Mouse (Mus musculus): Measurements from ENCODE around the gene Bend7. TPM values are rescaled to one million over a fixed set of nuclear protein-coding genes. Genes with fewer than 3 reads are reported as not detected.

Bend7 gene
- polyA plus RNA-seq, 1 experiment from 2014 or later, result 8.7 TPM

- TF ChIP-seq CTCF (IDR thresholded peaks at IDR 0.05; ENCODE audit: low read depth), result no peak
- H3K4me3 ChIP-seq (replicated peaks; ENCODE audit: low read depth, low read length), result no peak overlapping the region
- no peak overlapping the region for H3K4me2 ChIP-seq (ENCODE audit: low read length)
- H3K9ac ChIP-seq (ENCODE audit: low read depth, low read length), result no peak overlapping the region
- no peaks in the 10 kb centered on the region for H3K9me3 ChIP-seq (replicated peaks; ENCODE audit: low read length)
- H3K27ac ChIP-seq, result no peak overlapping the region
- no peaks in the 10 kb centered on the region for H3K27me3 ChIP-seq (ENCODE audit: insufficient read depth, low read length)
- WGBS, result 89% methylated on average over 6 of the region's 6 CpGs
- ATAC-seq (replicated peaks; ENCODE audit: low FRiP score, low read depth), result no peak
- H3K4me1 ChIP-seq (replicated peaks; ENCODE audit: insufficient read depth, low read length), result no peaks in the 10 kb centered on the region
- DNase-seq (ENCODE audit: low spot score), result no peak
- no peaks in the 10 kb centered on the region for H3K36me3 ChIP-seq (ENCODE audit: insufficient read depth, low read length)
Observed at GRCm38 (mm10) chr2:4785016-4785415, 67.4 kb downstream of the Bend7 start.

- Histone ChIP-seq H3K4me3 (replicated peaks; ENCODE audit: low read depth, low read length) (no peak overlapping the region), H3K36me3 (ENCODE audit: insufficient read depth, low read length) (no peaks in the 10 kb centered on the region), H3K9ac (ENCODE audit: low read depth, low read length) (no peak overlapping the region), H3K27ac (no peak overlapping the region), H3K4me1 (replicated peaks; ENCODE audit: insufficient read depth, low read length) (no peaks in the 10 kb centered on the region), H3K4me2 (ENCODE audit: low read length) (no peak overlapping the region), H3K9me3 (replicated peaks; ENCODE audit: low read length) (no peaks in the 10 kb centered on the region), H3K27me3 (ENCODE audit: insufficient read depth, low read length) (no peaks in the 10 kb centered on the region)
- no peak for TF ChIP-seq CTCF (IDR thresholded peaks at IDR 0.05; ENCODE audit: low read depth)
- 91% methylated on average over 7 of the region's 7 CpGs for WGBS
- DNase-seq (ENCODE audit: low spot score), result no peak
- ATAC-seq (replicated peaks; ENCODE audit: low FRiP score, low read depth), result no peak
Observed at GRCm38 (mm10) chr2:4787223-4787622, 69.6 kb downstream of the Bend7 start.

- Histone ChIP-seq H3K9ac (ENCODE audit: low read depth, low read length) (no peak overlapping the region), H3K27me3 (ENCODE audit: insufficient read depth, low read length) (no peaks in the 10 kb centered on the region), H3K4me3 (replicated peaks; ENCODE audit: low read depth, low read length) (no peak overlapping the region), H3K27ac (no peak overlapping the region), H3K4me2 (ENCODE audit: low read length) (no peak overlapping the region), H3K9me3 (replicated peaks; ENCODE audit: low read length) (no peaks in the 10 kb centered on the region), H3K4me1 (replicated peaks; ENCODE audit: insufficient read depth, low read length) (no peaks in the 10 kb centered on the region), H3K36me3 (ENCODE audit: insufficient read depth, low read length) (no peaks in the 10 kb centered on the region)
- WGBS, result 76% methylated on average over 8 of the region's 8 CpGs
- ATAC-seq (replicated peaks; ENCODE audit: low FRiP score, low read depth) (no peak), DNase-seq (ENCODE audit: low spot score) (no peak)
- TF ChIP-seq CTCF (IDR thresholded peaks at IDR 0.05; ENCODE audit: low read depth), result no peak
Observed at GRCm38 (mm10) chr2:4791646-4792045, 74.0 kb downstream of the Bend7 start.

GRCm38 (mm10) chr2:4792554-4792953, 74.9 kb downstream of the Bend7 start:
- Histone ChIP-seq H3K9me3 (replicated peaks; ENCODE audit: low read length) (no peaks in the 10 kb centered on the region), H3K9ac (ENCODE audit: low read depth, low read length) (no peak overlapping the region), H3K36me3 (ENCODE audit: insufficient read depth, low read length) (no peaks in the 10 kb centered on the region), H3K27ac (no peak overlapping the region), H3K4me1 (replicated peaks; ENCODE audit: insufficient read depth, low read length) (no peaks in the 10 kb centered on the region), H3K4me2 (ENCODE audit: low read length) (no peak overlapping the region), H3K4me3 (replicated peaks; ENCODE audit: low read depth, low read length) (no peak overlapping the region), H3K27me3 (ENCODE audit: insufficient read depth, low read length) (no peaks in the 10 kb centered on the region)
- TF ChIP-seq CTCF (IDR thresholded peaks at IDR 0.05; ENCODE audit: low read depth), result no peak
- no peak for ATAC-seq (replicated peaks; ENCODE audit: low FRiP score, low read depth)
- WGBS, result 91% methylated on average over 4 of the region's 4 CpGs
- no peak for DNase-seq (ENCODE audit: low spot score)

- H3K4me2 ChIP-seq (ENCODE audit: low read length), result no peak overlapping the region
- ATAC-seq (replicated peaks; ENCODE audit: low FRiP score, low read depth) (no peak), DNase-seq (ENCODE audit: low spot score) (no peak)
- whole genome bisulfite sequencing, result 65% methylated on average over 18 of the region's 18 CpGs
- H3K36me3 ChIP-seq (ENCODE audit: insufficient read depth, low read length), result no peaks in the 10 kb centered on the region
- H3K4me3 ChIP-seq (replicated peaks; ENCODE audit: low read depth, low read length), result no peak overlapping the region
- H3K9me3 ChIP-seq (replicated peaks; ENCODE audit: low read length), result no peaks in the 10 kb centered on the region
- TF ChIP-seq CTCF (IDR thresholded peaks at IDR 0.05; ENCODE audit: low read depth), result no peak
- H3K9ac ChIP-seq (ENCODE audit: low read depth, low read length), result no peak overlapping the region
- H3K27me3 ChIP-seq (ENCODE audit: insufficient read depth, low read length), result no peaks in the 10 kb centered on the region
- H3K4me1 ChIP-seq (replicated peaks; ENCODE audit: insufficient read depth, low read length), result no peaks in the 10 kb centered on the region
- no peak overlapping the region for H3K27ac ChIP-seq
Observed at GRCm38 (mm10) chr2:4802395-4803176, 85.0 kb downstream of the Bend7 start.

GRCm38 (mm10) chr2:4816308-4816707, 98.7 kb downstream of the Bend7 start:
- H3K9ac ChIP-seq (ENCODE audit: low read depth, low read length), result no peak overlapping the region
- no peaks in the 10 kb centered on the region for H3K9me3 ChIP-seq (replicated peaks; ENCODE audit: low read length)
- H3K4me3 ChIP-seq (replicated peaks; ENCODE audit: low read depth, low read length), result no peak overlapping the region
- H3K4me2 ChIP-seq (ENCODE audit: low read length), result no peak overlapping the region
- no peak overlapping the region for H3K27ac ChIP-seq
- 61% methylated on average over 5 of the region's 5 CpGs for WGBS
- ATAC-seq (replicated peaks; ENCODE audit: low FRiP score, low read depth) (no peak), DNase-seq (ENCODE audit: low spot score) (no peak)
- no peaks in the 10 kb centered on the region for H3K36me3 ChIP-seq (ENCODE audit: insufficient read depth, low read length)
- TF ChIP-seq CTCF (IDR thresholded peaks at IDR 0.05; ENCODE audit: low read depth), result no peak
- H3K27me3 ChIP-seq (ENCODE audit: insufficient read depth, low read length), result no peaks in the 10 kb centered on the region
- H3K4me1 ChIP-seq (replicated peaks; ENCODE audit: insufficient read depth, low read length), result no peaks in the 10 kb centered on the region

GRCm38 (mm10) chr2:4817678-4818077, 100.0 kb downstream of the Bend7 start:
- H3K4me1 ChIP-seq (replicated peaks; ENCODE audit: insufficient read depth, low read length), result no peaks in the 10 kb centered on the region
- no peak for ATAC-seq (replicated peaks; ENCODE audit: low FRiP score, low read depth)
- H3K27me3 ChIP-seq (ENCODE audit: insufficient read depth, low read length), result no peaks in the 10 kb centered on the region
- no peak overlapping the region for H3K27ac ChIP-seq
- H3K9ac ChIP-seq (ENCODE audit: low read depth, low read length), result no peak overlapping the region
- H3K9me3 ChIP-seq (replicated peaks; ENCODE audit: low read length), result no peaks in the 10 kb centered on the region
- no peak overlapping the region for H3K4me3 ChIP-seq (replicated peaks; ENCODE audit: low read depth, low read length)
- DNase-seq (ENCODE audit: low spot score), result no peak
- H3K4me2 ChIP-seq (ENCODE audit: low read length), result no peak overlapping the region
- H3K36me3 ChIP-seq (ENCODE audit: insufficient read depth, low read length), result no peaks in the 10 kb centered on the region
- no peak; the same call in 1 of the 2 replicates for TF ChIP-seq CTCF (IDR thresholded peaks at IDR 0.05; ENCODE audit: low read depth)
- 7% methylated on average over 10 of the region's 10 CpGs for WGBS

Data from kidney, postnatal 0 days (tissue).